Mouse (Mus musculus) lung, adult 18-20 months (tissue): ENCODE results near the gene Foxa3.

ENCODE experiments used
- DNase-seq, 2 experiments: peaks; one replicate each; pipeline ENCODE4 v3.0.0; 2022; ENCODE audit warnings: mixed read lengths in 2 of 2

Foxa3 gene

DNA sequence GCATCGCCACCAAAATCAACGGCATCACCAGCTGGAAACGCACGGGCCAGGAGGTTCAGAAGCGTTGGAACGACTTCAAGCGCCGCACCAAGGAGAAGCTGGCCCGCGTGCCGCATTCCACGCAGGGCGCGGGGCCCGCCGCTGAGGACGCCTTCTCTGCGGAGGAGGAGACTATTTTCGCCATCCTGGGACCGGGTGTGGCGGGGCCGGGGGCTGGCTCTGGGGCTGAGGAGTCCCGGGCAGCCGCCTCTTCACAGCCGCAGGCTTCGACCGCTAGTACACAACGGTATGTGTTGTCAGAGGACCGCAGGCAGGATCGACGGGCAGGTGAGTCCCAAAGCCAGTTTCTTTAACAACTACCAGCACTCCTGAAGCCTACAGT lies 31.1 kb downstream of the Foxa3 start:
- no peak for DNase-seq

DNA sequence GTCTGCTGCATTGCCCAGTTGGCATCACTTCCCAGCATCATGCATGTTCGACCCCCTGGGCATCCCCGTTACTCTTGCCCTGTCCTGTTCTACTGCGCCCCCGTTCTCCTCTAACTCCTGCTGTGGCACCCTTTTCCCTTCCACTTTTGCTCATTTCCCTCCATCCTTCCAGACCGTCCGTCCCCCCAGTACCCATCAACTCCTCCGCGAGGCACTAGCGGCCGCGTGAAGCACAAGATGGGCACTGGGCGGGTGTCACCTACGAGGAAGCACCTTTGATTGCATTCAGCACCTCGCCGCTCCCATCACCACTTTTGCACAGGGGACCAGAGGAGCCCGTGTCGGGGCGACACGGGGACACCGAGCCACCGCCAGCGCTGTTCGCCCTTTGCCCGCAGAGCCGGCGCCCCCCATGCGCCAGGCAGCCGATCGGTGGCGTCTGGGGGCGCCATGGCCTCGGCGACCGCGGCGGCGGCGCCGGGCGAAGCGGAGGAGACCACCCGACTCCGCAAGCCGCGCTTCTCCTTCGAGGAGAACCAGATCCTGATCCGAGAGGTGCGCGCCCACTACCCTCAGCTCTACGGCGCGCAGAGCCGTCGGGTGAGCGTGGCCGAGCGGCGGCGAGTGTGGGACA lies 31.6 kb downstream of the Foxa3 start:
- DNase-seq = no peak

DNA sequence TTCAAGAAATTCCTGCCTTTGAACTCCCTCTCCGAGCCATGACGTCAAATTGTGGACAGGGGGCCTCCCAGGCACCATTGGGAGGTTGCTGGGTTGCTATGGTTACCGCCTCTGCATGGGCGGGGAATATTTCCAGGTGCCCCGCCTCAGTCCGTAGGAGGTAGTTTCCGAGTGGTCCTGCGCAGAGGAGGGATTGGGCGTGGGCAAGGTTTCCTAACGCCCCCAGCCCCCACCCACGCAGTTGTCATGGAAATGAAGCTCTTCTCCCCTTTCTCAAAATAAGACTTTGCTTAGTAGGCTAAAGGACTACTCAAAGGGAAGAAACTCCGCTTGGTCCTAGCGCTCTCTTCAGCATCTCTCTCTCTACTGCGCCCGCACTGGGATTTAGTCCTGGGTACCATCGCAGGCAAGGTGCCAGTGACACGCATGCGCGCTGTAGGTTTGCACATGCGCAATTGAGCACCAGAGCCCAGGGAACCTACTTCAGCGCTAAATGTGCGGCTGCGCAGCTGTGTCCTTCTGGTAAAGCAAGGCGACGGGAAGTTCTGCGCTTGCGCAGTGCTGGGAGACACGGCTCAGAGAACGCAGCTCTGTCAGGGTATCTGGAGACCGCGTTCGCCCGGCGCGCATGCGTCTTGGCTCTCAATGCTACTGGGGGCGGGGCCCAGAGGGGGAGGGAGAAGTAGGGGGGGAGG lies 32.6 kb downstream of the Foxa3 start, which contains the start of gene Mypop:
Mypop (plus strand) TSS at position 645 of the 695 bp plus-strand sequence.
- DNase-seq = peak; percentile 100

DNA sequence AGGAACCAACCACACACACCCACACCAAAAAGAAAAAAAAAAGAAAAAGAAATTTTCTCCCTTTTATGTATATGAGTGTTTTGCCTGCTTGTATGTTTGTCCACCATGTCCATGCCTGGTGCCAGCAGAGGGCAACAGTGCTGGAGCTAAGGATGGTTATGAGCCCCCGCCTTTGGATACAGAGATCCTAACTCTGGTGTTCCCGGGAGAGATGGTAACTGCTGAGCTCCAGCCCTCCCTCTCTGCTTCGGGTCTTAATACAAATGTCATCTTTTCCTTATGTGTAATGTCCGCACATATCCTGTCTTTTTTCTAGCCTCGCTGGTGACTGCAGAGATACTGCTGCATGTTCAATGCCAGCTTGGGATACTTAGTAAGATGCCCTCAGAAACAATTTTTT lies 33.3 kb downstream of the Foxa3 start:
- DNase-seq = no peak

DNA sequence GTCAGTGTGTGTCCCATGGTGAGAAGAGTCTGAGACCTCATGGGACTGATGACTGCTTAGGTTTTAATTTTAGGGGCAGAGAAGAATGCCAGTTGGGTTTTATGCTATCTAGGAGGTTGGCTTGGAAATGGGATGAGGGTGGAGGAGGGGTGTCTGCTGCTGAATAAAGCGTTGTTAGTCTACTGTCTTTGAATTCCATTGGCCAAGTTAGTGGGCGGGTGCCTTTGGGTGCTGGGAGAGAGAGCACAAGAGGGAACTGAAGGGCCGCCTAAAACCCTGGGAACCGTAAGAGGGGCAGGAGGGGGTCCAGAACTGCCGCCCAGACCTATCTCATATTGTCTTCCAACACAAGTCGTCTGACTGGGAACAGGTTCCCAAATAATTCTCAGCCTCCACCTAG lies 34.6 kb downstream of the Foxa3 start:
- DNase-seq = no peak

DNA sequence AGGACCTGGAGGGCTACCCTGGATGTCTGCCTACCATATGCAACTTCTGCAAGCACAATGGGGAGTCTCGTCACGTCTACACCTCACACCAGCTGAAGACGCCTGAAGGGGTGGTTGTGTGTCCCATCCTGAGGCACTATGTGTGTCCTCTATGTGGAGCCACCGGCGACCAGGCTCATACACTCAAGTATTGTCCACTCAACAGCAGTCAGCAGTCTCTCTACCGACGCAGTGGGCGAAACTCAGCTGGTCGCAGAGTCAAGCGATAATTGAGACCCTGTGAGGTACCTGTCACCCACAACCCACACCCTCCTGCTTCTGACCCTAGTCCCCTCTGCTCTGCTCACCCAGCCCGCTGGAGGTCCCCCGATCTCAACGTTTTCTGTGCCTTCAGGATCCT lies 35.6 kb downstream of the Foxa3 start:
- DNase-seq = no peak

DNA sequence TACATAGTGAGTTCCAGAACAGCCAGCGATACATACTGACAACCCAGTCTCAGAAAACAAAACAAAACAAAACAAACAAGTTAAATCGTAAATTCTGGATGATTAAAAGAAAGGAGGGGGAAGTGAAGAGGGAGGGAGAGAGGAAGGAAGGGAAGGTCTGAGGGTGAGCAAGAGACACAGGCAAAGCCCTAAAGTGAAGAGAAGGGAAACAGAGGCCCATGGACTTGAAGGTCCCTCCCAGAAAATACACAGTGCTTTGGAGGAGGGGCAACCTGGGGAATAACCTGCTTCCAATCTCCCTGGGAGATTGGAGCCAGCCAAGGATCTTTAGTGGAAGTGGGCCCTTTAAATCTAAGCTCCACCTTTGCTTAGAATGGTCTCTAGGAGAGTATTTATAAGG lies 36.2 kb downstream of the Foxa3 start, which contains the start of gene Nanos2:
Nanos2 (plus strand) TSS at position 301 of the 400 bp plus-strand sequence.
- DNase-seq = no peak

DNA sequence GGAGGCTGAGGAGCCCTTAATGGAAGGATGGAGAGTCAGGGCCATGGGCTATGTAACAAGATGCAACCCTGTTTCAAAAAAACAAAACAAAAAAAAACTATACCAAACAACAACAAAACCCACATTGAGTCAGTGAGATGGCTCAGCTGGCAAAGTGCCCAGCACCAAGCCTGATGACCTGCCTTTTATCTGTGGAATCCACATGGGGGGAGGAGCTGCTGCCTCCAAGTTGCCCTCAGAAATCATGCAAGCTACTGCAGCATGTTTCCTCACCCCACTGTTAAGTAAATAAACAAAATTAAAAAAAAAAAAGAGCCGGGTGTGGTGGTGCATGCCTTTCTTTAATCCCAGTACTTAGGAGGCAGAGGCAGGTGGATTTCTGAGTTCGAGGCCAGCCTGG lies 36.8 kb downstream of the Foxa3 start:
- DNase-seq = no peak

DNA sequence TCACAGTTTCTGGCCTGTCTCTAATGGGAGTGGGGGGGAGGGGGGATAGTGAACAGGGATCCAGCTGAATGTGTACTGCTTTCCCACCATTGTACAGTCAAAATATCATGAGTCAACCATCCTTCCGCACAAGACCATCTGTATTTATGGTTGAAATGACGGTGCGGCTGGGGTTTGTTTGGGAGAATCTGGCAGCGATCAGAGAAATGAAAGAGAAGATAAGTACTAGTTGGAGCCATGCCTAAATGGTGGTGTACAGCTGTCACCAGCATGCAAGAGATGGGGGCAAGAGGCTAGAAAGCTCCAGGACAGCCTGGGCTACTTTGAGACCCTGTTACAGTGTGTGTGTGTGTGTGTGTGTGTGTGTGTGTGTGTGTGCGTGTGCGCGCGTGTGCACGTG lies 45.0 kb downstream of the Foxa3 start:
- no peak for DNase-seq

DNA sequence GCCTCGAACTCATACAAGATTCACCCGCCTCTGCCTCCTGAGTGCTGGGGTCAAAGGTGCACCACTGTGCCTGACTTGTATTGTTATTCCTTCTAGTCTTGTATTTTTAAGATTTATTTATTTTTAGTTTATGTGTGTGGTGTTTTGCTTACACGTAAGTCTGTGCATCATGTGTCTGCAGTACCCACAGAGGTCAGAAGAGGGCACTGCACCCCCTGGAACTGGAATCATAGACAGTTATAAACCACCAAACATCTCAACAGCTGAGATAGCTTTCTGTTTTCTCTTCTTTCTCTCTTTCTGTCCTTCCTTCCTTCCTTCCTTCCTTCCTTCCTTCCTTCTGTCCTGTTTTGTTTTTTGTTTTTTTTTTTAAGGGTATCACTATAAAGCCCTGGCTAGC lies 52.4 kb downstream of the Foxa3 start:
- no peak for DNase-seq

DNA sequence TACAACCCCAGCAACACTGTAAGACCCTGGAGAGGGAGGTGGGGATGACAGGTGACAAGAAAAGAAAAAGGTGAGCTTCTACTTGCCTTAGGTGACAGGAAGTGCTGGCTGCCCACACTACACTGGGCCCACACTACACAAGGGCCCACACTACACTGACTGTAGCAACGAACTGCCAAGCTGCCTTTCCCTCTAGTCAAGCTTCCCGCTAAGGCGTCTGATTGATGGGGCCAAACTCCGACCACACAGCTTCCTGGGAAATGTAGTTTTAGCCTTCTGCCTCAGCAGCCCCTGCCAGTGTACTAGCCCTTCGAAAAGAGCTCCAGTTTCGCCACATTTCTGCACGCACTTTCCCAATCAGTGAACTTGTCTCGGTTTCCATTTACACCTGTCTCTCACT lies 55.7 kb downstream of the Foxa3 start:
- DNase-seq = no peak

DNA sequence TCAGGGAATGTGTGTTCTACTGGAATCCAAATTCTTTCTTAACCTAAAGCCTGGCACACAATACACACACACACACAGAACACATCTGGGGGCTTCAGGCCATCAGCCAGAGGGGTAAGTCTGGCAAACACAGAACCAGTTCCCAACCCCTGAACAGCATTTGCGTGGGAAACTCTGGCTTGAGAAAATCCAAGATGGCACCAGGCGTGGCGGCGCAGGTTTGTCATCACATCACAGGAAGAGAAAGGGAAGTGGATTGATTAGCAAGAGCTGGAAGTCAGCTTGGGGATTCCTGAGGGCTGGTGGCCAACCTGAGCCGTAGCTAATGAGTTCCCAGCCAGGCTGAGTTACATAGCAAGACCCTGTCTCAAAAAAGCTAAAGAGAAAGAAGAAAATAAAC lies 58.0 kb downstream of the Foxa3 start:
- DNase-seq = no peak

DNA sequence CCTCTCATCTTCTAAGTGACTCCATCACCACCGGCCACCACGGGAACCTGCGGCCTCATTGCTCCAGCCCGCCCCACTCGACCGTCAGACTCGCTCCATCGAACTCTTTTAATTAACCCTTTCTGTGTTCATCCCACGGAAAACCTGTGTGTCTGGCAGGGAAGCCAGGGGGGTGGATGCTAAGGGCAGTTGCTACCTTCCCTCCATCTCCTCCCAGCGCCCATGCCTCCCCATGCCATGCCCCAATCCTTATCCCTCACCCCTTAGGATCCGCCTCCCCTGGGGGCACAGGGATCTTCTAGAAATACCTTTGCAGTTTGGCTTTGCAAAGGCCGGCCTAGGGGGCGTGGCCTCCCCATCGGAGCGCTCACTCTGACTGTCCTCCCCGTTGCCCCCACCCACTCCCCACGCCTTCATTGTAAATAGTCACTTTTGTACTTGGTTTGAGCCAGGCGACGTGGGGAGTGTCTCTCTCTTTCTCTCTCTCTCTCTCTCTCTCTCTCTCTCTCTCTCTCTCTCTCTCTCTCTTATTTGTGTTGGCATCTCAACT lies 60.0 kb downstream of the Foxa3 start:
- DNase-seq = no peak
